In genomic region chr2:126033114-126033972, GRCm38 (mm10) we compare ENCODE assay signal across 9 mouse cellular contexts. TPM values are rescaled to one million over a fixed set of nuclear protein-coding genes. Genes with fewer than 3 reads are reported as not detected.
DNase-seq lines count a peak whose midpoint lies in the region; ATAC-seq and TF ChIP-seq lines count a peak whose summit lies in the region.
"Had no signal": no experiment of that assay in that cellular context is flagged by ENCODE, and none has a peak within 500 bp of the region (broad histone marks: within the 10 kb centered on the region; RNA-seq: fewer than 3 reads in every experiment).

No protein-coding gene starts in this region.

- H3K27me3 ChIP-seq in forebrain, embryonic 14.5 days (replicated peaks; ENCODE audit: control insufficient read depth, insufficient read depth, low read length) = no peaks in the 10 kb centered on the region
- H3K27me3 ChIP-seq in myocyte (ENCODE audit: control insufficient read depth, insufficient read depth, insufficient read length) = no peaks in the 10 kb centered on the region
- H3K27me3 ChIP-seq: heart, embryonic 13.5 days had no signal

- DNase-seq in gastrocnemius, adult 2 months = no peak
- DNase-seq in gastrocnemius, postnatal 10 days = no peak
- DNase-seq in right cerebral cortex, adult 2 months (ENCODE audit: low spot score in 2 of 2) = peak; percentile 26 to 45
- no peak for DNase-seq in right cerebral cortex, postnatal 4 days
- DNase-seq in forebrain, embryonic 14.5 days (ENCODE audit: low spot score) = peak; percentile 45
- DNase-seq in spleen, postnatal 36 days (ENCODE audit: low spot score in 2 of 2) = no peak
- DNase-seq in cerebellum, postnatal 36 days = no peak

- no peak overlapping the region for H3K4me2 ChIP-seq in forebrain, embryonic 14.5 days (ENCODE audit: low read length)
- H3K4me2 ChIP-seq in myocyte (ENCODE audit: low read depth) = peak overlapping the region; percentile 71
- H3K4me2 ChIP-seq: heart, embryonic 13.5 days had no signal

- peak; percentile 50 for ATAC-seq in forebrain, embryonic 14.5 days

- intact Hi-C loops in gastrocnemius, adult 2 months (cut with DNase I) = loop anchor here (5.0 kb wide), 1 partner anchor 141 kb away; no protein-coding TSS in a partner anchor

- no peaks in the 10 kb centered on the region for H3K79me2 ChIP-seq in myocyte (ENCODE audit: control insufficient read depth, insufficient read depth)

- WGBS in forebrain, embryonic 14.5 days = 78% methylated on average over 8 of the region's 8 CpGs

- H3K9me3 ChIP-seq in forebrain, embryonic 14.5 days (replicated peaks; ENCODE audit: control insufficient read depth, low read length) = no peaks in the 10 kb centered on the region
- H3K9me3 ChIP-seq: heart, embryonic 13.5 days had no signal

- no peak overlapping the region for H3K27ac ChIP-seq in gastrocnemius, adult 2 months
- no peak overlapping the region for H3K27ac ChIP-seq in forebrain, embryonic 14.5 days (ENCODE audit: low read depth, low read length)
- H3K27ac ChIP-seq: heart, embryonic 13.5 days had no signal

- H3K36me3 ChIP-seq in forebrain, embryonic 14.5 days (ENCODE audit: control insufficient read depth, insufficient read depth, low read length) = no peaks in the 10 kb centered on the region
- no peaks in the 10 kb centered on the region for H3K36me3 ChIP-seq in myocyte (ENCODE audit: control insufficient read depth, insufficient read depth)
- H3K36me3 ChIP-seq: heart, embryonic 13.5 days had no signal

- no peak overlapping the region for H3K9ac ChIP-seq in forebrain, embryonic 14.5 days (ENCODE audit: low read length)
- H3K9ac ChIP-seq: heart, embryonic 13.5 days had no signal

- TF ChIP-seq POLR2A in myocyte (IDR thresholded peaks at IDR 0.05; ENCODE audit: insufficient read length, low read depth) = no peak

- TF ChIP-seq CTCF in gastrocnemius, adult 2 months (IDR thresholded peaks at IDR 0.05) = peak; percentile 54

- no peak overlapping the region for H3ac ChIP-seq in myocyte (ENCODE audit: control insufficient read depth, insufficient read length)

- no peak overlapping the region for H3K4me3 ChIP-seq in gastrocnemius, adult 2 months
- H3K4me3 ChIP-seq in forebrain, embryonic 14.5 days (ENCODE audit: low read depth, low read length) = no peak overlapping the region
- no peak overlapping the region for H3K4me3 ChIP-seq in myocyte
- H3K4me3 ChIP-seq: heart, embryonic 13.5 days had no signal

- H3K4me1 ChIP-seq in forebrain, embryonic 14.5 days (ENCODE audit: control insufficient read depth, insufficient read depth, low read length) = no peaks in the 10 kb centered on the region

TF ChIP-seq in myocyte, 11 proteins besides CTCF, POLR2A, EP300 and RAD21:
- TF ChIP-seq TCF3 (IDR thresholded peaks at IDR 0.05; ENCODE audit: insufficient read length, low read depth) = no peak
- TF ChIP-seq USF1 (IDR thresholded peaks at IDR 0.05; ENCODE audit: low read depth) = no peak
- TF ChIP-seq POLR2AphosphoS2 (IDR thresholded peaks at IDR 0.05; ENCODE audit: insufficient read length, low read depth) = no peak
- TF ChIP-seq E2F4 (IDR thresholded peaks at IDR 0.05; ENCODE audit: insufficient read depth) = no peak
- no peak for TF ChIP-seq TCF12 (IDR thresholded peaks at IDR 0.05; ENCODE audit: insufficient read depth, poor library complexity, severe bottlenecking)
- no peak for TF ChIP-seq MYOG (IDR thresholded peaks at IDR 0.05; ENCODE audit: control insufficient read depth in 1 of 3, insufficient read depth in 1 of 3, insufficient read length in 2 of 3, low read depth in 2 of 3)
- no peak for TF ChIP-seq MAX (IDR thresholded peaks at IDR 0.05; ENCODE audit: low read depth)
- no peak for TF ChIP-seq SRF (IDR thresholded peaks at IDR 0.05; ENCODE audit: control insufficient read depth, insufficient read length, low read depth)
- TF ChIP-seq CEBPB (IDR thresholded peaks at IDR 0.05; ENCODE audit: insufficient read depth, poor library complexity, severe bottlenecking) = no peak
- TF ChIP-seq MYOD1 (IDR thresholded peaks at IDR 0.05; ENCODE audit: control insufficient read depth in 1 of 3, insufficient read length in 2 of 3, low read depth in 2 of 3) = no peak

RNA-seq across cellular contexts. Expression of gene Fgf7, which starts 1.1 kb away (rescaled TPM):
- 1 to 10 TPM; 4.2 TPM for total RNA-seq in gastrocnemius, adult 2 months (2021)
- 1 to 10 TPM; 6.1 to 7.8 TPM for total RNA-seq in gastrocnemius, postnatal 10 days (2021)
- 0.53 and 0.62 TPM in 2 replicates for polyA plus RNA-seq in forebrain, embryonic 14.5 days (2014; fragmentation: Nextera tagmentation; extraction: Ambion mirVana)
- polyA plus RNA-seq in myocyte (2012; fragmentation: generic; extraction: Trizol) = 2.4 TPM

Comparison
In these comparisons a context has a peak if more than half of its experiments do, and no peak if none do; other contexts are left out.
1. DNase-seq: peak in right cerebral cortex, adult 2 months (2 of 2) and forebrain, embryonic 14.5 days (single experiment); none in gastrocnemius, adult 2 months (single experiment), gastrocnemius, postnatal 10 days (single experiment), right cerebral cortex, postnatal 4 days (single experiment), spleen, postnatal 36 days (0 of 2) and cerebellum, postnatal 36 days (0 of 2).